Mouse (Mus musculus) thymus, postnatal 36 days (tissue): ENCODE results near the gene Arhgap25.

Experiments
- DNase-seq, 2 experiments: peaks; one replicate each; pipeline ENCODE4 v3.0.0; 2022; ENCODE audit warnings: mixed read lengths in 2 of 2

Arhgap25 gene

DNA sequence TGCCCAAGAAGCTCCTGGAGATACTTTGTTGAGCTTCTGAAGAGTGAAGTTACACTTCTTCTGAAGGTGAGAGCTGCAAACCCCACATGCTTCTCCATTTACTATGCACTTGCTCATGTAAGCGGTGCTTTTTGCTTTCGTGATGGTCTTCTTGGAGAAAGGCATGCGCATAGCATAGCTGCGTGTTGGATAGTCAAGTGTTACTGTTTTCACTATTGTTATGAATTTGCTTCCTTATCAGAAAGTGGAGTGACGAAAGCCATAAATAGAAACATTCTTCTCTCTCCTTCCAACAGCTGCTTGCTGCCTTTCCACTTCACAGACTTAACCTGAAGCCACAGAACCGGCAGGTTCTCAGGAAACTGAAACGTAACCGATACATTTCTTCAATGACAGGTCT lies 96.3 kb downstream of the Arhgap25 start:
- DNase-seq: no peak

DNA sequence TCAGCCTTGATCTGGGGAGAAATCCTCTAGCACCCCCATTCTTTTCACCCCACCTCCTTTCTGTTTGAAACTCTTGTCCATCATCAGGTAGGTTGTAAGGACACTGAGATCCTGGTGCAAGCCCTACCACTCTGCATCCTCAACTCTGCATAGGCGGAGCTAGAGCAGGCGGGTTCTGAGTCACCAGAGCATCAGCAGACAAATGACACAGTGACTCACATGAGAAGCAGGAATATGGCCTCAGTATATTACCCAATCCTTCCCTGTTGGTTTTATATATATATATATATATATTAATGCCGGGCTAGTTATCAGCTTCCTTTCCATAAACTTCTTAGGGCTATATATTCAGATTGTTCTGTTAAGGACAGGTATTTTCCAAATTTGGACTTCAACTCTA lies 97.3 kb downstream of the Arhgap25 start:
- DNase-seq: no peak

DNA sequence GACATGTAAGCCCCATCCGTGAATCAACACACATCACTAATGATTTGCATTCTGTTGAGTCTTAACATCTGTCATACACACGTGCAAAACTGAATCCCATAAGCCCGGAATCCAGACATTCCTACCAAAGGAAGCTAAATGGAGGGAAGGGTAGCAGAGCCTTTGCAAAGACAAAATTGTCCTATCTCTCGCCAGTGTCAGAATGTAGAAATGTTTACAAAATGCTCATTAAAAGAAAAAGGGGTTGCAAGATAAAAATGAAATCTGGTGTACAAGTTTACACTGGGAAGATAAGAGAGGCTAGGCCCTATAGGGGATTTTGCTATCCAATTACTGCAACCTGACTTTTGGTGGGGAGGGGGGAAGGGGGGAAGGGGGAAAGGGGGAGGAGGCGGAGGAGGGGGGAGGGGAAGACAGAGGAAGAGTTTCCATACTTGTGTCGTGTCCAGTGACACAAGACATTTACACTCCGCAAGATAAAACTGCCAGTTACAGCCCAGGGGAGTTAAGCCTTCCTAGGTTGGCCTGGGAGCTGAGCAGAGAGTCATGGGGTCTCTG lies 104.5 kb downstream of the Arhgap25 start, which contains the start of gene Bmp10:
Bmp10 (plus strand) TSS at position 508 of the 558 bp plus-strand sequence.
- DNase-seq: no peak

DNA sequence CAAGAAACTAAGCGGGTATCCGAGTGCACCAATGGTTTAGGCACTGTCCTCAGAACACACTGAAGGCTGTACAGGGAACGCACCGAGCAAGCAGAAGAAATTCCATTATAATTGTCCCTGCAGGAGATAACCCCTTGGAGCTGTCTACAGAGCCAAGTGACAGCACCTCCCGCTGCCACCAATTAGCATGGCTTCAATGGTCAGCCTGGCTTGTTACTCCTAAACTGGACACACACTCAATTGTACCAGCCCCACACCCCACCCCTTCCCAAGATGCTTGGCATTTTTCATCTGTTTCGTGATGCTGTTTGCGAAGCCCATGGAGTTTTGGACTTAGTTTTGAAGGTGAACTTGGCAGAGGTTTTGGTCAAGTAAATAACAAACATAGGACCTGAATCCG lies 105.4 kb downstream of the Arhgap25 start:
- no peak for DNase-seq

DNA sequence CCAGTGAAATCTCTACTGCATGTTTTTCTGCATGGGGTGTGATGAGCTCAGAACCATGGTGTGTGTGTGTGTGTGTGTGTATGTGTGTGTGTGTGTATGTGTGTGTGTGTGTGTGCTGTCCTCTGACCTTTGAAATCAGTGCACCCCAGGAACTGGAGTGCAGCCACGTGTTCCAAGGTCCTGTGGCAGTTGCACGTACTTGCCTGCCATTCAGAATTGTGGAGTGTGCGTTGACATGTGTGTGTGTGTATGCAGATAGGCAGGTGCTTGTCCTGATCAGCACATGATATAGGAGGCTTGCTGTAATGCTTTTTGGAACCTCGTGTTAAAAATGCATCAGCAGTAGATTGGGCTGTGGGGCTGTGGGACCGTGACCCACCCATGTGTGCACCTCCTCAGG lies 106.1 kb downstream of the Arhgap25 start:
- DNase-seq: no peak

DNA sequence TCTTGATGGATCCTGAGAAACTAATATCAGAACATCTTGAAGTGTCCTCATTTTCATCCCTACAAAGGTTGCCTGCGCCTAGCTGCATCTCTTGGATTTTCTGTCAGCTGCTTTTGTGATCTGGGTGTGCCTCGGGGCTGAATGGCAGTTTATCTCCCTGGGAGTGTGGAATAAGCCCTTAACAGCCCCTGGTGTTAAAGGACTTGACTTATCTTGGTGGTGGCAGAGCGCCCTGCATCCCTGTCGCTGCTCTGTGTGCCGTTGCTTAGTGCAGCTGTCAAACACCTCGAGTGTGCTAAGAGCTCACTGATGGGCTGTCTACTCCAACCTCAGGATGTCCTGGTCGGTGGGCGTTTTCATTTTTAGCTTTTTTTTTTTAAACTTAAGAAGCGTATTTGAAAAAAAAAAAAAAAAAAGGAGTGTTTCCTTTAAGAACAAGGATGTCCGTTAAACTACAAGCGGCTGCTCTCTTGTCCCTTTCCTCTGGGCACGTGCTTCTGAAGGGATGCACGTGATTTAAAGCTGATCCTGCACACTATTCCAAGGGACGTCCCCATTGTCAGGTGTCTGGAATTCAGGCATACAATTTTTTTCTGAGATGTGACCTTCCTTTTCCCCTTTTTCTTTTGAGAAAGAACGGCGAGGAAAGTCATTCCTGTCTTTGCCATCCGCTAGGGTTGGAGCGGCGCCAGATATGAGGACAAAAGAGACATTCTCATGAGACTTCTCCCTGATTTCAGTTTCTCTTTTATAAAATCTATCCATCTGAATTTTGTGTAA lies 108.8 kb downstream of the Arhgap25 start:
- DNase-seq: no peak

DNA sequence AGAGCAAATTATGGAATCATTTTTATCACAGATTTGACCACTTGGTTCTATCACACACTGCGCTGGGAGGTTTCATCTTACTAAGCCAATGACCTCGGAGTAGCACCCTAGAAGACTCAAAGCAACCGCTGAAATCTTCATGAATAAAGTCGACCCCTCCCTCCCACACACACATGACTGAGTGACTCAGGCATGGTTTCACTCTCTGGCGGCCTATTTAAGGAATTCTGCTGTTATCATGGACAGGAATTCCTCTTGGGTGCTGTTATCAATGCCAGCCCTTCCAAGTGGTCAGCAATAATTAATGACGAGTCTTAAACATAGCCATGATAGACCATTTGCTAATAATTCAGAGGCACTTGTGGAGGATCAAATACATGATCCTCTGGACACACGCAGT lies 110.8 kb downstream of the Arhgap25 start:
- DNase-seq: no peak

DNA sequence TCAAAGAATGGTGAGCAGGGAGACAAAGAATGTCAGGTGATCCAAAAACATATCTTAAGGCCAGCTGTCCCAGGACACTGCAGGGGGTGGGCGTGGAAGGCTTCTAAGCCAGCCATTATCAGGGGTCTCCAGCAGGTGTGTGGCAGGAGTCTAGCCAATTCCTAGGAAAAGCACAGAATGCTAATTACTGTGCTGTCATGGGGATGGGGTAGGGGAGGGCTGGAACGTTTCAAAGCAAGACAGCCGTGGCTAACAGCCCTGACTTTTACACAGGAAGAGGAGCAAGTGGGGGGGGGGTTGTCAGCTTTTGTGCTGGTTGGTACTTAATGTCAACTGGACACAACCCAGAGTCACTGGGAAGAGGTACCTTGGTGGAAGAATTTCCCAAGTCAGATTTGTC lies 121.0 kb downstream of the Arhgap25 start:
- no peak for DNase-seq
